Mouse (Mus musculus): Measurements from ENCODE around the gene Gm2a.

- TF ChIP-seq E2F4 (IDR thresholded peaks at IDR 0.05; ENCODE audit: insufficient read depth), result no peak
- no peak for TF ChIP-seq TCF3 (IDR thresholded peaks at IDR 0.05; ENCODE audit: insufficient read length, low read depth)
- no peak for TF ChIP-seq POLR2A (IDR thresholded peaks at IDR 0.05; ENCODE audit: insufficient read length, low read depth)
- TF ChIP-seq POLR2AphosphoS2 (IDR thresholded peaks at IDR 0.05; ENCODE audit: insufficient read length, low read depth), result no peak
- TF ChIP-seq MYOD1 (IDR thresholded peaks at IDR 0.05; ENCODE audit: control insufficient read depth in 1 of 3, insufficient read length in 2 of 3, low read depth in 2 of 3), result no peak
- no peak for TF ChIP-seq REST (IDR thresholded peaks at IDR 0.05; ENCODE audit: insufficient read depth, insufficient read length)
- no peak for TF ChIP-seq CEBPB (IDR thresholded peaks at IDR 0.05; ENCODE audit: insufficient read depth, poor library complexity, severe bottlenecking)
- no peak for TF ChIP-seq MYOG (IDR thresholded peaks at IDR 0.05; ENCODE audit: control insufficient read depth in 1 of 3, insufficient read depth in 1 of 3, insufficient read length in 2 of 3, low read depth in 2 of 3)
- no peak for TF ChIP-seq TCF12 (IDR thresholded peaks at IDR 0.05; ENCODE audit: insufficient read depth, poor library complexity, severe bottlenecking)
- no peak for TF ChIP-seq USF1 (IDR thresholded peaks at IDR 0.05; ENCODE audit: low read depth)
- no peak for TF ChIP-seq MAX (IDR thresholded peaks at IDR 0.05; ENCODE audit: low read depth)
Measured at GRCm38 (mm10) chr11:55155070-55155421, 57.1 kb downstream of the Gm2a start.

Measured in myocyte (in vitro differentiated cells).